Mouse (Mus musculus) liver, postnatal 0 days (tissue): Measurements from ENCODE around the gene Zfp385c. TPM values are rescaled to one million over a fixed set of nuclear protein-coding genes. Genes with fewer than 3 reads are reported as not detected.
A peak's percentile ranks its signal among the peaks of the same experiment; 100 is the strongest.

Experiments used
- ATAC-seq: fragments of 200-750 bp; cut with Nextera tagmentation; 2 replicates; pipeline ENCODE4 v1.8.0; 2017; ENCODE audit warnings: mild to moderate bottlenecking, moderate library complexity
- DNase-seq: peaks from one replicate; pipeline ENCODE4 v3.0.0-alpha.2; 2016
- H3K27ac ChIP-seq: fragments of 300-500 bp; sonication (generic); 2 replicates; pipeline ENCODE4 v1.5.1; 2014; ENCODE audit warnings: antibody characterized with exemption, moderate library complexity, mild to moderate bottlenecking, low read depth
- H3K27me3 ChIP-seq: fragments of 300-500 bp; sonication (generic); 2 replicates; pipeline ENCODE4 v1.6.1; 2014; ENCODE audit warnings: low read length, control low read depth, mixed read lengths; ENCODE audit not compliant: insufficient read depth
- H3K36me3 ChIP-seq: fragments of 300-500 bp; sonication (generic); replicated peaks from 2 replicates; pipeline ENCODE4 v1.6.1; 2014; ENCODE audit warnings: mild to moderate bottlenecking, control low read depth, low read length, moderate library complexity, mixed read lengths; ENCODE audit not compliant: insufficient read depth
- H3K4me1 ChIP-seq: fragments of 300-500 bp; sonication (generic); 2 replicates; pipeline ENCODE4 v1.6.1; 2014; ENCODE audit warnings: antibody characterized with exemption, mild to moderate bottlenecking, control low read depth; ENCODE audit not compliant: insufficient read depth
- H3K4me2 ChIP-seq: fragments of 300-500 bp; sonication (generic); 2 replicates; pipeline ENCODE4 v1.6.1; 2014; ENCODE audit warnings: low read depth, mild to moderate bottlenecking, low read length, moderate library complexity, mixed read lengths
- H3K4me3 ChIP-seq: fragments of 300-500 bp; sonication (generic); 2 replicates; pipeline ENCODE4 v1.5.1; 2014; ENCODE audit warnings: low read depth, low read length
- H3K9ac ChIP-seq: fragments of 300-500 bp; sonication (generic); replicated peaks from 2 replicates; pipeline ENCODE4 v1.6.1; 2014; ENCODE audit warnings: mild to moderate bottlenecking, moderate library complexity
- H3K9me3 ChIP-seq: fragments of 300-500 bp; sonication (generic); 2 replicates; pipeline ENCODE4 v1.6.1; 2016; ENCODE audit warnings: mild to moderate bottlenecking, control low read depth, low read length, mixed read lengths
- CTCF ChIP-seq: sonication (generic); IDR thresholded peaks from 2 replicates; pipeline ENCODE4 v1.5.1; 2016; ENCODE audit warnings: antibody characterized with exemption, low read depth
- EP300 ChIP-seq: IDR thresholded peaks from 2 replicates; pipeline ENCODE4 v1.6.1; 2016; ENCODE audit warnings: antibody characterized with exemption, low read depth, mild to moderate bottlenecking
- WGBS: fragments of 180-500 bp; shearing (Covaris S2); extraction: QIAGEN DNeasy Blood & Tissue Kit; methylation state at CpG from one replicate; pipeline ENCODE4 v1.1.7; 2014; ENCODE audit not compliant: insufficient replicate concordance; 5-methylcytosine and 5-hydroxymethylcytosine counted together
- polyA plus RNA-seq: library from polyadenylated mRNA; unstranded; fragments of >200 nt; fragmentation: Nextera tagmentation; extraction: Ambion mirVana; gene quantifications from 2 replicates; pipeline ENCODE4 v1.2.1, GENCODE M21; 2015

The Zfp385c gene
- polyA plus RNA-seq, 1 experiment from 2014 or later = not detected

GRCm38 (mm10) chr11:100713735-100714533 lies 21.7 kb upstream of the Zfp385c start, which contains the start of gene Hspb9:
Hspb9 (plus strand) TSS chr11:100713850.
- H3K36me3 ChIP-seq = peaks cover 46% of the 10 kb centered on the region
- H3K4me2 ChIP-seq = peak within 1 kb of the TSS; percentile 84
- DNase-seq = peak; percentile 82
- peak within 1 kb of the TSS; percentile 62 for H3K9ac ChIP-seq
- ATAC-seq = peak; percentile 53
- peak within 1 kb of the TSS; percentile 40 for H3K4me3 ChIP-seq
- no peaks in the 10 kb centered on the region for H3K27me3 ChIP-seq
- H3K4me1 ChIP-seq = peaks cover 28% of the 10 kb centered on the region
- peak within 1 kb of the TSS; percentile 66 for H3K27ac ChIP-seq
- TF ChIP-seq CTCF (no peak), EP300 (0 out of 2 replicates have a peak, but pooled peaks have one; percentile 25)
- 4% methylated on average over 38 of the region's 38 CpGs for WGBS
- no peaks in the 10 kb centered on the region for H3K9me3 ChIP-seq

- peak overlapping the region; percentile 84 for H3K4me2 ChIP-seq
- H3K9ac ChIP-seq = peak overlapping the region; percentile 62
- 57% methylated on average over 4 of the region's 4 CpGs for WGBS
- H3K36me3 ChIP-seq = peaks cover 46% of the 10 kb centered on the region
- DNase-seq (no peak), ATAC-seq (no peak)
- H3K4me1 ChIP-seq = peaks cover 28% of the 10 kb centered on the region
- no peaks in the 10 kb centered on the region for H3K9me3 ChIP-seq
- H3K27ac ChIP-seq = peak overlapping the region; percentile 66
- peak overlapping the region; percentile 40; the same call in 1 of the 2 replicates for H3K4me3 ChIP-seq
- no peak for TF ChIP-seq CTCF
- no peak for TF ChIP-seq EP300
- no peaks in the 10 kb centered on the region for H3K27me3 ChIP-seq
Measured at GRCm38 (mm10) chr11:100713174-100713573, 20.9 kb upstream of the Zfp385c start.

GRCm38 (mm10) chr11:100711783-100712615 lies 19.7 kb upstream of the Zfp385c start, which contains the start of gene Kat2a:
Kat2a (minus strand) TSS chr11:100712465.
- no peaks in the 10 kb centered on the region for H3K27me3 ChIP-seq
- DNase-seq (peak; percentile 84), ATAC-seq (peak; percentile 78)
- WGBS = 1% methylated on average over 37 of the region's 48 CpGs
- peak within 1 kb of the TSS; percentile 95 for H3K4me3 ChIP-seq
- H3K4me1 ChIP-seq = peaks cover 28% of the 10 kb centered on the region
- H3K9me3 ChIP-seq = no peaks in the 10 kb centered on the region
- H3K36me3 ChIP-seq = peaks cover 35% of the 10 kb centered on the region
- peak within 1 kb of the TSS; percentile 91 for H3K9ac ChIP-seq
- H3K27ac ChIP-seq = peak within 1 kb of the TSS; percentile 69
- TF ChIP-seq EP300 (no peak), CTCF (no peak)
- peak within 1 kb of the TSS; percentile 99 for H3K4me2 ChIP-seq

- peaks cover 28% of the 10 kb centered on the region for H3K4me1 ChIP-seq
- no peak overlapping the region for H3K9ac ChIP-seq
- H3K27me3 ChIP-seq = no peaks in the 10 kb centered on the region
- H3K4me2 ChIP-seq = no peak overlapping the region
- DNase-seq = no peak
- no peak overlapping the region for H3K27ac ChIP-seq
- peaks cover 35% of the 10 kb centered on the region for H3K36me3 ChIP-seq
- WGBS = 73% methylated on average over 4 of the region's 4 CpGs
- ATAC-seq = no peak
- H3K9me3 ChIP-seq = no peaks in the 10 kb centered on the region
- no peak for TF ChIP-seq CTCF
- TF ChIP-seq EP300 = no peak
- no peak overlapping the region for H3K4me3 ChIP-seq
Measured at GRCm38 (mm10) chr11:100710977-100711376, 18.7 kb upstream of the Zfp385c start.

GRCm38 (mm10) chr11:100710528-100710927 lies 18.3 kb upstream of the Zfp385c start:
- 89% methylated on average over 15 of the region's 15 CpGs for WGBS
- no peak for ATAC-seq
- H3K27me3 ChIP-seq = no peaks in the 10 kb centered on the region
- DNase-seq = no peak
- no peak overlapping the region for H3K9ac ChIP-seq
- H3K9me3 ChIP-seq = no peaks in the 10 kb centered on the region
- TF ChIP-seq CTCF (no peak), EP300 (no peak)
- peaks cover 28% of the 10 kb centered on the region for H3K4me1 ChIP-seq
- H3K36me3 ChIP-seq = peaks cover 35% of the 10 kb centered on the region
- no peak overlapping the region for H3K4me3 ChIP-seq
- no peak overlapping the region for H3K27ac ChIP-seq
- no peak overlapping the region for H3K4me2 ChIP-seq
